Mouse (Mus musculus) layer of hippocampus, adult 18-20 months (tissue): ENCODE measurements around the gene Adam33. TPM values are rescaled to one million over a fixed set of nuclear protein-coding genes. Genes with fewer than 3 reads are reported as not detected.
A peak's percentile ranks its signal among the peaks of the same experiment; 100 is the strongest.
"Not testable (repeated sequence)": the region's sequence is repeated elsewhere in the genome, so short reads cannot be mapped to it uniquely, and the experiment has no call there.

Source experiments
- DNase-seq, 2 experiments: peaks; one replicate each; pipeline ENCODE4 v3.0.0; 2022; ENCODE audit warnings: low spot score in 2 of 2
- total RNA-seq, 2 experiments: library from RNA; stranded (reverse); gene quantifications; 2 replicates each; pipeline ENCODE4 v1.2.3; 2021

Adam33 gene
- total RNA-seq, 2 experiments from 2014 or later, result 0.18 to 0.74 TPM

DNA sequence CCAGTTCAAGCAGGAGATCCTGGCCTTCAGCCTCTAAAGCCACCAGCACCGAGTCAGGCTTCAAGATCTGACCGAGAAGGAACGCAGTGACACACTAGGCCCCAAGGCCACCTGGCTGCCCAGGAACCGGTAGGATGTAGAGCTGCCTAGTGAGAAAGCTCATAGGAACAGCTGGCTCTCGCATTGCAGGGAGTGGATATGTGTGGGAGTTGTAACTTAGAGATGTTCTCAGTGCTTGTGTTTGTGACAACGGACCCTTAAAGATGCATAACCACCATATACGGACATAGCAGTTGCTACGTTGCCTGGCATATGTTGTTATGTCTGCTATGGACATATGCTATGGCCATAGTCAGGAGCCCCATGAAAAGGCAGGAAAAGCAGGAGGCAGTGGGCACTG, 4.9 kb downstream of the Adam33 start:
- DNase-seq, result no peak

DNA sequence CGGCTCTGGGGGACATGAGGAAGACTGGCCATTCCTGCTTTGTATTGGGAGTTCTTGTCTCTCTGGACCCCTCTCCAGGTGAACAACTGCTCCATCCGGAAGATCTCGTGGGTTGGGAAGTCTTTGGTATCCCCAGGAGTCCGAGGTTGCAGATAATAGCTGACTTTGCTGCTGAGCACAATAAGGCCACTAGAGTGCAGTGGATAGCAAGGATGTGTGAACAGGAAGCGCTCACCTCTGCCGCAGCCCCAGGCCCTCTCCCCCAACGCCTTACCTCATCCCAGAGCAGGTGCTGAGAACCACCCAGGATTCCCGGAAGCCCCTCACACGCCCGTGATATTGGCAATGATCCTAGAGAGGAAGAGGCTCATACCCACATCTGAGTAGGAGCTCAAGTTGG, 7.4 kb downstream of the Adam33 start:
- peak in 1 of 2 experiments; percentile 29 for DNase-seq

DNA sequence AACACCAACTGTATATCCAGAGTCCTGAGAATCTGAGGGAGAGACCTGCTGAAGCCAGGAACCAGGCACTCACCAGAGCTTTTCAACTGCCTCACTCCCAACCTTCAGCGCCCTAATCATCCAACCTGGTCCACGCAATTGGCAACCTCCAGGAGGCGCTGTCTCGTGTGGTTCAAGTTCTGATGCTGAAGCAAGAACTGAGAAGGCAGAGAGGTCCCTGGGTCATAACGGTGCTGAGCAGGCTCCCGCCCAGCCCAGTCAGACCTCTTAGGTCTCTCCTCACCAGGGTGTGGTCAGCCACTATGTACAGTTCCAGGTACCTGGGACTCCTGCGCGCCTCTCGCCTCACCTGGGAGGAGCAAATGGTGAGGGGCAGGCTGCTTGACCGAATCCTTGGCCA, 8.0 kb downstream of the Adam33 start:
- DNase-seq, result peak in 1 of 2 experiments; percentile 30

DNA sequence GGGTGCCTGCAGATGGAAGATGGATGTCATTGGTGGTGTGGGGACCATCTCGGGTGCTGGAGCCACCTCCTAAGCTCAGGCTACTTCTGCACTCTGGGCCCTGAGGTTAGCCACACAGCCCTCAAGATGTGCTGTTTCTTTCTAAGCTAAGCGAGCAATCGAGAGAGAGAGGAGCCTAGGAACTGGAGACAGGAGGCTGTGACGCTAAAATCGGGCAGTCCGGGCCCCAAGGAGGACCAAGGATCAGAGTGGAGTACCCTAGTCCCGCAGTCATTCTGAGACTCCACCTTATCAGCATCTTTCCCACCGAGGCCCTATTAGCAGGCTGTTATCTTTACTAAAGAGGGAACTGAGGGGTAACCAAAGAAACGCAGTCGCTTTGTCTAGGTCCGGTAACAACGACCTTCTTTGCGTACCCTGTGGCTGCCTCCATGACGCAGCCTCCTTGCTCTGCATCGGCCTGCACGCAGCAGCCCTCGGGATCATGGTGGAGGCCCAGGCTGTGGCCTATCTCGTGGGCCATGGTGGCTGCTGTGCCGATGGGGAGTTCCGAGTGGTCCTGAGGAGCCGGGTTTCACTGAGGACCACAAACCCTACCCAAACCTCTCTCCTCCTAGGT, 8.9 kb downstream of the Adam33 start:
- no peak for DNase-seq

DNA sequence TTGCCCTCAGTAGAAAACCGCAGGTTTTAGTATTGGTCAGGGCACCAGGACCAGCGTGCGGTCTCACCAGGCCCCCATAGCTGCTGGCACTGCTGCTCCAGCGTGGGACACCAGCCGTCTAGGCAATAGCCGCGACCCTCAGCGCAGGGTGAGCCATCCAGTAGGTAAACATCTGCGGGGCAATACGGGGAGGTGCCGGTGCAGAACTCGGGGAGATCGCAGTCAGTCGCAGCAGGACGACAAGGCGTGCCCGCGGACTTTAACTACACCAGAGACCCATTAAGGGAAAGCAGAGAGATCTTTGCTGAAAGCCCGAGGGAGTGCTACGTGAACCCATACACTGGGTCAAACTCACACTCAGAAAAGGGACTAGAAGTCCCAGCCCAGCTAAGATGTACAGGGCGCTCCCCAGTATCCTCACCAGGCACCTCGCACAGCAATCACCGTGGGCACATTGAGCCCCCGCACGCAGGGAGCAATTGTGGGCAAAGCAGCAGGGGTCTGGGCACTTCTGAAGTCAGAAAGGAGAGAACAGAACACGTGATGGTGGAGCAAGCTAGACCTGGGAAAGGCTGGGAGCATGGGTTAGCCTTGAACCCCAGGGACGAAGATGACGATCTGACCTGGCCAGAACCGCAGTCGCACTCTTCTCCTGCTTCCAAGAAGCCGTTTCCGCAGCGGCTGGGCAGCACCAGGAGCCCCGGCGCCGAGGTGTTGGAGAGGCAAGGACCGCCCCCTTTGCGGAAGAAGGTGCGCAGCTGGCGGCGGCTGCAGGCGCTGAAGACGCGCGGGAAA, 9.6 kb downstream of the Adam33 start:
- no peak for DNase-seq

DNA sequence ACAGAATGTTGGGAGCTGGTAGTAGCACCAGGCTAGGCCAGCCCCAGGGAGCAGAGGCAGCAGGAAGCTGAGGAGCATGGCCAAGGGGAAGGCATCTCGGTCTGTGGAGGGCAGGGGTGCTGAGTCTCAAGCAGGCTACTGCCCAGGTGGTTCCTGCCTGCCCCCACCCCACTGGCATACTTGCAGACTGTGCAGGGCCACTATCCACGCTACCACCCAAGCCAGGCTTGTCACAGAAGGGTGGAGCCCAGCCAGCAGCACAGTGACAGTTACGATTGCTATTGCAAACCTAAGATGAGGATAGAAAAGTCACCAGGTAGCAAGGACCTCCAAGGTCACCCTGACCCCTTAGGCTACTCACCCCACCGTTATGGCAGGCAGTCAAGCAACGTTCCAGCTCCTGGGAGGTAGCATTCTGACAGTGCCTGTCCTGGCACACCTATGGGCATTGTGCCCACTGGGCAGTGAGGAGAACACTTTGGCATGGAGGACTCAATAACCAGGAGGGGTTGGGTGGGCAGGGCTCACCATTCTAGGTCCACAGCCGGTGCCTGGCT, 10.7 kb downstream of the Adam33 start:
- no peak for DNase-seq

DNA sequence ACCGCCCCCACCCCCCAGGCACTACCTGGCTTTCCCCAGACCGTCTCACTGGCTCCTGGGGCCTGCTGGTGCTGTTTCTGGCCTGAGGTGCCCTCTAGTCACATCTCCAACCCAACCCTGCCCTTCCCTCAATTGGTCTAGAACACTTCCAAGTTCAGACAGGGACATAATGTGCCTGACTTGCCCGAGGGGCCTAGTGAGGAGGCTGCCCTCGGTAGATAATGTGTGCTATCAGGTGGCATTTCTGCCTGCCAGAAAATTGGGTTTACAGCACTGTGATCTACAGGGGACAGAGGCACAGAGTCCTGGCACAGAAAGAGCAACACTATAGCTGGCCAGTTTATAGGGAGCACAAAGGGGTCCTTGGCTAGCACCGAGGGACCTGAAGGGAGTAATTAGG, 11.6 kb downstream of the Adam33 start:
- DNase-seq, result no peak

DNA sequence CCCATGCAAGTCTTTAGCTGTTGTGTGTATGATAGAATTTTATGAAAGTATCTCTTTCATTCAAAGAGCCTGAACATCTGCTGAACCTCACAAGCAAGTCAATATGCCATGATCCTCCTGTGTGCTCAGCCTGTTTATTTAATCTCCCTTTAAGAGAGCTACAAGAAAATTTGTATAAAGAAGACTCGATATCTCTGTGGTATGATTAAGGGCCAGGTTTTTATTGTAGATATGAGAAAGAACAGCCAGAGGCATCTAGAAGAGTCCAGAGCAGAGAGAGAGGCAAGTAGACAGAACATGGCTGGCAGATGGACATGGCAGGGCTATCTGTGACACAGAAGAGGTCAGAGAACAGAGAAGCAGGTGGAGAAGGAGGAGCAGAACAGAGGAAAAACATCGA, 17.6 kb downstream of the Adam33 start:
- DNase-seq, result no peak

DNA sequence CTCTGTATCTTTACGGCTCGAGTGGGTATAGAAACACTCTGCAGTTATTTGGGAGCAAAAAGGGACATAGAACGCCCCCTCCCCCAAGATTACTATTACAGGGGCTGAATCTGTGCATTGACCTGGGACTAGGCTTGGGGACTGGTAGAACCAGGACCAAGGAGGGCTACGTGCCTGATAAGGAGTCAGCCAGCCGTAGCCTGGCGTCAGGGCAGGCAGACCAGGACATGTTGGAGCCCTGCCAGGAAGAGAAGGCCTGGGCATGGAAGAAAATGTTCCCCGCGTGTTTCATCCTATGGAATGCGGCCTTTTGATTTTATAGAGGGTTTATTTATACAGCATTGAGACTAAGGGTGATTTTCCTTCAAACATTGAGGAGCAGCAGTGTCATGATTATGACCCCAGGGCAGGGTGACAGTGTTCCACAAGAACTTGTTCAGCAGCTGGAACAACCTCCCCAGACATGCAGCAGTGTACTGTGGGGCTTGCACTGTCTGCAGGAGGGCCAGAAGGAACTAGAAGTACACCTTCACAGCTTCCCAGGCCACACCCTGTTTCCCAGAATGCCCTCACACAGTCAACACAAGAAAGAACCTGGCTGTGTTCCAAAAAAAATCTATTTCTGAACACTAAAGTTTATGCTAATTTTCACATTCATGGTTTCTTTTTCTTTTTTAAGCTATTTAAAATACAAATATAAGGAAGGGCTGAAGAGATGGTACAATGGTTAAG, 18.5 kb downstream of the Adam33 start:
- no peak for DNase-seq

DNA sequence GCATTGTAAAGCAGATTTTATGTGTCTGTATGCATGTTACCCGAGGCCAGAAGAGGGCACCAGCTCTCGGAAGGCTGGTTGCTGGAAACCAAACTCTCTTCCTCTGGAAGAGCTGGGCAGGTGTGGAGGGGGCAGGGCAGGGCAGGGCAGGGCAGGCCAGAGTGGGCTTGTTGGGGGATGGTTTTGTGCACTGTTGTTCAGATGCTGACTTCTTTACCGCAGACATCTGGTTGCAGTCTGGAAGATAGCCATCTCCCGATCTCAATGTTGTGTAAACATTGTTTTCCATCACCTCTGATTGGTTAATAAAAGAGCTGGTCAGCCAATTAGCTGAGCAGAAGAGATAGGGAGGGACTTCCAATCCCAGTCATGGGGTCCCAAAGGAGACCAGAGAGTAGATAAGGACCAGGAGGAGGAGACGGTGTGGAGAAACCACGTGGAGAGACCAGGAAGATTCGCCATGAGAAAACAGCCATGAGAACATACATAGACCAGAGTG, 19.2 kb downstream of the Adam33 start:
- DNase-seq, result no peak

DNA sequence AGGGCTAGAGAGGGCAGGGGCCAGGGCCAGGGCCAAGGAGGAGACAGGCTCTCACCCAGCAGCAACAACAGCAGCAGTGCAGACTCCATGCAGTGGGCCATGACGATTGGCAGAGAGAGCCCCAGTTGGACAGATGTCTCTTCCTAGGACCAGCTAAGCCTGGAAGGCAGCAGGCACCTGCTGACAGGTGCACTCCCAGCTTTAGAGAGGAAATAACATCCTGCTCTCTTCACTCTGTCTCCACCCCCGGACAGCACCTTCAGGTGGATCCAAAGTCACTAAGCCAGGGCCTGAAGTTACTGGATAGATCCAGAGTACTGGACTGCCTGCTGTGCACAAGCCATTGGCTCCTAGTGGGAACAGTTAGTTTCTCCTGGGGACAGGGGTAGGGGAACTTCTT, 20.6 kb downstream of the Adam33 start, which contains the start of gene Gfra4:
TSS of gene Gfra4 (minus strand) at position 101 of the 400 bp plus-strand sequence.
- DNase-seq, result no peak

DNA sequence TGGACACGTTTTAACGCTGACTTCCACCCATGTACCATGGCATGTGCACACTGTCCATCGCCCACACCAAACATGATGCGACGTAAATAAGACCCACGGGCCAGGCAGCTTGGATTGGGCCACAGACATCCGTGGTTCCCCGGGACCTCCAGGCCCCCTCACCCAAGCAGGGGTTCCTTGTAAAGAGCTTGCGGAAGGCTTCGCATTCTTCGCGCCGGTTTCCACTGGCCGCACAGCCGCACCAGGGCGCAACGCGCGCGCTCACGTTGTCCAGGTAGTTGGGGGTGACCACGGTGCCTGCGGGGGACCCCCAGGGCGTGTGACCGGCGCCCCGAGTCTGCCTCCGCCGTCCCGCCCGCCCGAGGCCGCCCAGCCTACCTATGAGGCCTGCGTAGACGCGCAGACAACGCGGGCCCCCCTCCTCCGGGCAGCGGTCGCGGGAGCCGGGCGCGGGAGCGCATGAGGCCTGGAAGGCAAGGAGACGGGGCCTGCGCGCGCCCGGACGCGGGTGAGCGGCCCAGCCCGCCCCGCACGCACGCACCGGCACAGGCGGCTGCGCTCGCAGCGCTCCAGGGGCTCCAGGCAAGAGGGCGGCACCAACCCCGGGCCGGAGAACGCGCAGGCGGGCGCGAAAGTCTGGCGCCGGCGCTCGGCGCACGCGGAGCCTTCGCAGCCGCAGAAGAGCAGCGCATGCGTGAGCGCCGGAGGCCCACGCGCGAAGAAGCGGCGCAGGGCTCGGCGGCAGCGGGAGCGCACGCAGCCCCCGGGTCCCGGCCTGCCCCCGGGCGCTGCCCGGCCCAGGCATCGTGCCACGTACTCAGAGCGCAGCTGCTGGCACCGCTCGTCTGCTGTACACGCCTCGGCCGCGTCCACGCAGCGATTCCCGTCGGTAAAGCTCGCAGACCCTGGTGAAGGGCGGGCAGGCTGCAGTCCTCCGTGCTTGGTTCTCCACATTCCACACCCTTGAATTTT, 22.5 kb downstream of the Adam33 start:
- DNase-seq, result peak; percentile 84 to 89

DNA sequence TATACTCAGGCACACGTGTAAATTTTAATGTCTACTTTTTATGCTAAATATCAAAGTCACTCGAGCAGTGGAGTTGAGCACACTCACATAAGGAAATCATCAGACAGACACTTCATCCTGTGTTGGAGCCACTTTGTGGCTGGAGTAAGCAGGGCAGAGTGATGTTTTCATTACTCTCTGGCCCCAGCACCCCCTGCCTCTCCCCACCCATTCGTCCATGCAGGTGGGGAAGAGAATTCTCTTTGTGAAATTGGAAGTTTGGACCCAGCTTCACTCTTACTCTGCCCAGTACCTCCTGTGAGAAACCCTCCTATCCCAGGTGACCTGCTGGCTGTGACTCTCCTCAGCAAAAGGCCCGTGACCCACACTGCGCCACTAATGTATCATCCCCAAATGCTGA, 24.9 kb downstream of the Adam33 start:
- DNase-seq, result no peak

DNA sequence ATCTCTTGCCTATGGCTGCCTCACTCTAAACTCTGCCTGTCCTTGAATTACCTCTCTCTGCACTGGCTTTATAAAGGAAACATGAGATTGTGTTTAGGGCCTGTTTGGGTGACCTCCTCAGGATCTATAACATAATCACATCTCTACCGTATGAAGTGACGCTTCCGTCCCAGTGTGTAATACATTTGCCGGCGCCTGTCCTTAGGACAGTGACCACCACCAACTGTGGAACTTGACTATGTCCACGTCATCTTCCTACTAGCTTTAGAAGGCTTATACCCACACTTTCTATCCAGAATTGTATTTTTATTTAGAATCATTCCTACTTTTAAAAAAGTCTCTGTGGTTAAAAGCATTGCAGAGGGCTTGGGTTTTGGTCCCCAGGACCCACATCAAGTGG, 25.4 kb downstream of the Adam33 start:
- DNase-seq, result no peak

DNA sequence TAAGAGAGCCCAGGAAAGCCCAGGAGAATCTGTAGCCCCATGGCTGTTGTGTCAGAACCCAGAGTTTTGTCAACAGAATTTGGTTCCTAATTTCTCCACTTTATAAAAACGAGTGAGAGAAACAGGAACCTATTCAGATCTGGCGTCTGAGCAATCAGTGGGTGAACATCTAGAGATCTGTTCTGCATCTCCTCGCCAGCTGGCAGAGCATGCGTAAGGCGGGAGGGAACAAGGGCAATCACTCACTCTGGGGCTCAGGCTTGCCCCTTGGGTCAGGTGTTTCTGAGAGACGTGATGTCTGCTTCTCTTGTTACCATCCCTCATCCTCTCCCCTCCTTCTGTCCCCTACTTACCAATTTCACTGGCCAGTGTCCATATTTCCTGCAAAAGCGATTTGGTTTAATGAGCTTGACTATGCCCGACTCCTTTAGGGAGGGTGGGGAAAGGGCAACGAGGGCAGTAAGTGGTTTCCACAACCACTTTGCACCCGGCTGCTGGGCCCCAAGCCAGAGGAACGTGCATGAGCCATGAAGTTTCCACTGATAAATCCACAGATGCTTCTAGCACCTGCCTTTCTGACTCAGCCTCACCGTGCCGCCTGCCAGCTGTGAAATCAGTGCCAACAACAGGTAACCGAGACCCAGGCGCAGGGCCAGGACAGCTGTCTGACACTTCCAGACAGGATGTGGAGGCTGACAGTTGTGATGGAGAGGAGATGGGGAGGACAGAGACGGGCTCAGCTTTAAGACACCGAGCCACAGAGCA, 26.2 kb downstream of the Adam33 start:
- DNase-seq, result peak; percentile 40 to 63

DNA sequence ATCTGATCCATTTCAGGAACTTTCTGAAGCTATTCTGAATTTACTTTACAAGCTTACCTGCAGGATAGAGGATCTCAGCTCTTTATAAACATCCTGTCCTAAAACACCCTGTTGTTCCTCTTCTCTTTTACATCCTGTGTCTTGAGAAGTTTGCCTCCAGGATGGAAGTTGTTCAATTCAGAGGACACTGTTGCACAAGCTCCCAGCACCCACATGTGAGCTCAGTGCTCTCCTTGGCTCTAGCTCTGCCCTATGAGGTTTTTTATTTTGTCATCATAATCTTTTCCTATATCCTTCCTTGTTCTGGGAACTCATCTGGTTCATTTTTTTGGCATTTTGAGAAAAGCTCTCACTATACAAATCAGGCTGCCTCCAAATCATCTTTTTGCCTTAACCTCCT, 26.9 kb downstream of the Adam33 start:
- no peak for DNase-seq

DNA sequence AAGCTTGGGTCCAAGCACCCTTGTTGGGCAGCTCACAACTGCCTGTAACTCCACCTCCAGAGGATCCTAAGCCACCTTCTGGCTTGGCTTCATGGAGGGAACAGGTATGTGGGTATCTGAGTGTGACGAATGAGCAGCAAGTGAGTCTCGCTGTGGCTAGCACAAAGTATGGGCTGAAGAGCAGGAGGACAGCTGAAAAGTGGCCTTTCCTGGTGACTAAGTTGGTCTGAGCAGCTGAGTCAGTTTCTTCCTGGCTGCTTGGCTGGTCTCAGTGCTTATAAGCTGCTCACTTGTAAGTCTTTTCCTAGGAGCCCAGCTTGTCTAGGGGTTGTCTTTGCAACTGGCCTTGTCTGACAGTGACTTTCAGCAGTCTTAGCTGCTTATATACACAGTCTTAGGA, 27.3 kb downstream of the Adam33 start:
- DNase-seq, result no peak

DNA sequence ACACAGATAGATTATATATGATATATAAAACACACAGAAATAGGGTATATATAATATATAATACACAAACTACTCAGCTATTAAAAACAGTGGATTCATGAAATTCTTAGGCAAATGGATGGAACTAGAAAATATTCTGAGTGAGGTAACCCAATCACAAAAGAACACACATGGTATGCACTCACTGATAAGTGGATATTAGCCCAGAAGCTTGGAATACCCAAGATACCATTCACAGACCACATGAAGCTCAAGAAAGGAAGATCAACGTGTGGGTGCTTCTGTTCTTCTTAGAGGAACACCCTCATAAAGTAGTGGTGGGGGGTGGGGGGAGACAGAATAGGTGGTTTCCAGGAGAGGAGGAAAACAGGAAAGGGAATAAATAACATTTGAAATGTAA, 32.2 kb downstream of the Adam33 start:
- DNase-seq, result not testable (repeated sequence)

DNA sequence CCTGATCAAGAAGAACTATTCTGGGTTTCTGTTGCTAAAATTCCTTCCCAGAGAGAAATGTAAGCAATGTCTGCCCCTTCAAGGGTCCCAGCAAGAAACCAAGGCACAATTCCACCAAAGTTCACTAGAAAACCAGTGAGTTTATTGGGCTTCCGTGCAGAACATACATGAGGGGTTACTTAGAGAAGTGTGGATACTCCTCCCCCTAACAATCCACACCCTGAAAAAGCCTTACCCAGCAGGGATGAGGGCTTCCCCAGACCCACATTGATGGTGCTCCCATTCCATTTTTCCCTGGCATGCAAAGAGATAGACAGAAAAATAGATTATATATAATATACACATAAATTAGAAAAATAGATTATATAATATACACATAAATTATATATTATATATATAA, 32.6 kb downstream of the Adam33 start:
- DNase-seq, result no peak

DNA sequence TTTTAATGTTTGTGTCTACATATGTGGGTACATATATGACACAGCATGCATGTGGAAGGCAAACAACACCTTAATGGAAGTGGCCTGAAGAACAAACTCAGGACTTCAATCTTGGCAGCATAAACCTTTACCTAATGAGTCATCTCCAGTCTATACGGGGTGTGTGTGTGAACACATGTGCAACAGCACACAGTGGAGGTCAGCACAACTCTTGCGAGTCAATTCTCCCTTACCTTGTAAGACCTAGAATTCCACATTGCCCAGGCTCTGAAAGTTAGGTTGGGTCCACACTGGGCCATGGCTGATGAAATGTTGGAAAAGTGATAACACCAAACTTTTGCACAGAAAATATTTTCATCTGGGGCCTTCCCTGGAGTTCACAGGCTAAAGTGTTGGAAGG, 33.1 kb downstream of the Adam33 start:
- DNase-seq, result no peak
